20 mouse cellular contexts compared by ENCODE assay signal in the genomic region with DNA sequence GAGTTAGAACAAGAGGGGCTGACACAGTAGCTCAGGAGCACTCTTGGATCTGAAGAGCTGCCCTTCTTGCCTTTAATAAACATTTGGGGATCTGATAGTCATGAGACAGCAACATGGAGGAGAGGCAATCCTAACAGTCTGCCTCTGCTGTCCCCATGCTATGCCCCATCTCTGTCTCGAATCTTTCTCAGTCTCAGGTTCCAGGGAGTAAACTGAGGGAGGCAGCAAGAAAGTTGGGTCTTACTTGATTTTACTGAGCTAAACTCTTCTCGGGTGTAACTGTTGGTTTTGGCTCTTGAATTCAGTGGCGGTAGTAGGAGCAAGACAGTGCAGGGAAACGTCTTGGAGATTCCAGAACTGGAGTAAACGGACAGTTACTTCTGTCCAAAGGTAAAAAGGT.
"Had no signal": no experiment of that assay in that cellular context is flagged by ENCODE, and none has a peak within 500 bp of the region (broad histone marks: within the 10 kb centered on the region; RNA-seq: fewer than 3 reads in every experiment).

No protein-coding gene starts in this region.

- ATAC-seq: forebrain, postnatal 0 days; hindbrain, postnatal 0 days; intestine, embryonic 16.5 days had no signal

- H3K27ac ChIP-seq: hindbrain, embryonic 13.5 days; hindbrain, embryonic 15.5 days; hindbrain, postnatal 0 days; kidney, embryonic 15.5 days; kidney, postnatal 0 days; limb, embryonic 13.5 days; limb, embryonic 15.5 days had no signal

- H3K4me3 ChIP-seq: heart, embryonic 12.5 days; hindbrain, embryonic 13.5 days; hindbrain, embryonic 15.5 days; kidney, embryonic 15.5 days; limb, embryonic 13.5 days; limb, embryonic 15.5 days had no signal

- H3K4me2 ChIP-seq: heart, embryonic 12.5 days; hindbrain, embryonic 13.5 days; hindbrain, embryonic 15.5 days; kidney, embryonic 15.5 days; limb, embryonic 13.5 days; limb, embryonic 15.5 days had no signal

- H3K9me3 ChIP-seq: hindbrain, embryonic 13.5 days; hindbrain, embryonic 15.5 days; kidney, embryonic 15.5 days; limb, embryonic 13.5 days; limb, embryonic 15.5 days had no signal

- DNase-seq: forebrain, postnatal 0 days; gastrocnemius, postnatal 14 days; gastrocnemius, postnatal 36 days; kidney, adult 11 months; kidney, adult 2 months; kidney, adult 9 months; kidney, postnatal 14 days; kidney, postnatal 36 days; layer of hippocampus, adult 9-11 months; layer of hippocampus, postnatal 36 days; left cerebral cortex, postnatal 4 days had no signal

- H3K9ac ChIP-seq: forebrain, postnatal 0 days; heart, embryonic 12.5 days; hindbrain, embryonic 13.5 days; hindbrain, embryonic 15.5 days; kidney, embryonic 15.5 days; limb, embryonic 13.5 days; limb, embryonic 15.5 days had no signal

- H3K27me3 ChIP-seq: heart, embryonic 12.5 days; hindbrain, embryonic 13.5 days; hindbrain, embryonic 15.5 days; kidney, embryonic 15.5 days; limb, embryonic 13.5 days; limb, embryonic 15.5 days had no signal

- H3K36me3 ChIP-seq: hindbrain, embryonic 13.5 days; hindbrain, embryonic 15.5 days; kidney, embryonic 15.5 days; limb, embryonic 13.5 days; limb, embryonic 15.5 days had no signal
